Mouse (Mus musculus) E14TG2a.4 (cell line): ENCODE measurements at regions not wholly inside any gene's neighbourhood (a gene's known extent, or its start where the extent isn't known, plus 50 kb on each side); places are given as distances from the start of the nearest gene placed in this dataset.

ENCODE experiments used
- CTCF ChIP-seq: conservative IDR thresholded peaks from 2 replicates; pipeline ENCODE4 v1.5.1; 2014; ENCODE audit warnings: low read length
- NANOG ChIP-seq: IDR thresholded peaks from 2 replicates; pipeline ENCODE4 v1.6.1; 2014; ENCODE audit warnings: borderline replicate concordance, low read length, mixed read lengths
- POU5F1 ChIP-seq: IDR thresholded peaks from 2 replicates; pipeline ENCODE4 v1.6.1; 2014; ENCODE audit warnings: low read length, borderline replicate concordance

- no peak for TF ChIP-seq CTCF
- TF ChIP-seq NANOG = no peak
- TF ChIP-seq POU5F1 = no peak
Observed at GRCm38 (mm10) chr12:107159126-107159525, 329.3 kb upstream of the 3110018I06Rik start.
